Mouse (Mus musculus): ENCODE data around the gene Hlx. TPM values are rescaled to one million over a fixed set of nuclear protein-coding genes. Genes with fewer than 3 reads are reported as not detected.

Hlx gene
- polyA plus RNA-seq, 1 experiment: 18.4 TPM

DNA sequence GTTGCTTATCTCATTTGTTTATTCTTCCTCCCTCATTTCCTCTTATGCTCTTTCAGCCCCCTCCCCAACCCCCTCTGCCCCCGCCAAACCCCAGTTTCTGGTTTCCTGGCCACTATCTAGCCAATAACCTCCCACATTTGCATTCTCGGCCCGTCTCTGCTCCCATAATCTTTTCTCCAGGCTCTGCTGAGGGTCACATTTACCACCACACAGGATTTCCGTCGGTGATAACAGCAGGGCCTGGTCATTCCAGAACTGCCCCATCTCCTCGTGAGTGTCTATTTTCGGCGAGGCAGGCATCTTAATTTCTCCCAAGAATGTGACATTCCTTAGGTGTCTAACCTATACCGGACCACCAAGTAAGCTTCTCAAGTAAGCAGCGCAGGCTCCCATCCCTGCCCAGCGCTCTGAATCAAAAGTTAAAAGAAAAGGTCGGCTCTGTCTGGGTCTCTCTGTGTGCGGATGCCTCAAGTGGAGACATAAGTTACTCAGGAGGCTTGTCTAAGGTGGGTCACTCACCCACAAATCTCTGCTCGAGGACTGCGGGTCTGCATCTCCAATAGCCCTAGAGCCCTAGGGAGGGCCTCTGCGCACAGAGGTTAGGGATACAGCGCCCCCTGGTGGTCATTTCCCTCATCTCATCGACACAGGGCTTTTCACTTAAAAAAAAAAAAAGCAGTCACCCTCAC lies 38.9 kb upstream of the Hlx start:
- Histone ChIP-seq H3K4me1 (ENCODE audit: control insufficient read depth, insufficient read depth, insufficient read length, low read length) (no peaks in the 10 kb centered on the region), H3K27me3 (ENCODE audit: control insufficient read depth, insufficient read depth, low read length) (no peaks in the 10 kb centered on the region), H3K36me3 (ENCODE audit: control insufficient read depth, insufficient read depth, low read length) (no peaks in the 10 kb centered on the region), H3K27ac (ENCODE audit: insufficient read depth, low read depth, low read length) (no peak overlapping the region), H3K4me3 (ENCODE audit: low read depth, low read length) (no peak overlapping the region)
- WGBS: 18% methylated on average over 18 of the region's 18 CpGs
- TF ChIP-seq POLR2A (IDR thresholded peaks at IDR 0.05; ENCODE audit: low read depth, low read length) (no peak), CTCF (IDR thresholded peaks at IDR 0.05; ENCODE audit: extremely low read depth, insufficient read length, insufficient replicate concordance, low read depth, low read length) (peak; percentile 71; the same call in 1 of the 2 replicates)

DNA sequence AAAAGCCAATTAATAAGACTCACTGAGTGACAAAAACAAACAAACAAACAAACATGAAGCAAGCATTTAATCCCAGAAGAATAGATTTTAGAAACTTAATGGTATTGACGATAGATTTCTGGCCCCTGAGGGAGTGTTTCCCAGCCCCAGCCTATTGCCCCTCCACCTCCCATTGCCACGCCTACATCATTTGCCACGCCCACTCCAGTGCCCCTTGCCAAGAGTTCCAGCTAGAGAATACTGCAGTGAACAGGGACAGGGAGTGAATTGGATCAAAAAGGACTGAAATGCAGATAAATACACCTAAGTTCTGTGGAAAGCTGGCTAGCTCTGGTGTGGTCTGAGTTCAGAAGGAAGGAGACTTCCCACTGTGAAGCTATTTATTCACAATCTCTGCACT lies 31.4 kb upstream of the Hlx start:
- WGBS: 27% methylated on average over 3 of the region's 3 CpGs
- no peak for TF ChIP-seq POLR2A (IDR thresholded peaks at IDR 0.05; ENCODE audit: low read depth, low read length)
- TF ChIP-seq CTCF (IDR thresholded peaks at IDR 0.05; ENCODE audit: extremely low read depth, insufficient read length, insufficient replicate concordance, low read depth, low read length): no peak
- H3K27me3 ChIP-seq (ENCODE audit: control insufficient read depth, insufficient read depth, low read length): no peaks in the 10 kb centered on the region
- H3K4me1 ChIP-seq (ENCODE audit: control insufficient read depth, insufficient read depth, insufficient read length, low read length): no peaks in the 10 kb centered on the region
- no peak overlapping the region for H3K4me3 ChIP-seq (ENCODE audit: low read depth, low read length)
- no peak overlapping the region for H3K27ac ChIP-seq (ENCODE audit: insufficient read depth, low read depth, low read length)
- H3K36me3 ChIP-seq (ENCODE audit: control insufficient read depth, insufficient read depth, low read length): no peaks in the 10 kb centered on the region

DNA sequence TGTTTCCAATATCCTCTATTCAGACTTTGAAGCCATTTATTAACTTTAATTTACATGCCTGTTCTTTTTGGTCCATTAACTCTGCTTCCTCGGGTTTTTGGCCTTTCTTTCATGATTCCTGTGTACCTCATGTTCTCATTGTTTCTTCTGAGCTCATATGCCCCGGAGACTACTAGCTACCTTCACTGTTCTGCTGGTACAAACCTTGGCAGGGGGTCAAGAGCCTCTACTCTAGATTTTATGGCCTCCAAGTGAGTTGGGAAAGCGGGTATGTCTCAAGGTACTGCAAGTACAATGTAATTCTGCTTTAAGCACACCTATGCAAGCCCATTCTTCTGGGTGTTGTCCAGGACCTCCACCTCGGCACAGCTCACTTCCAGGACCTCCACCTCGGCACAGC lies 30.5 kb upstream of the Hlx start:
- Histone ChIP-seq H3K4me3 (ENCODE audit: low read depth, low read length) (no peak overlapping the region), H3K36me3 (ENCODE audit: control insufficient read depth, insufficient read depth, low read length) (no peaks in the 10 kb centered on the region), H3K27ac (ENCODE audit: insufficient read depth, low read depth, low read length) (no peak overlapping the region), H3K27me3 (ENCODE audit: control insufficient read depth, insufficient read depth, low read length) (no peaks in the 10 kb centered on the region), H3K4me1 (ENCODE audit: control insufficient read depth, insufficient read depth, insufficient read length, low read length) (no peaks in the 10 kb centered on the region)
- WGBS: 64% methylated on average over 5 of the region's 5 CpGs
- no peak for TF ChIP-seq POLR2A (IDR thresholded peaks at IDR 0.05; ENCODE audit: low read depth, low read length)
- no peak for TF ChIP-seq CTCF (IDR thresholded peaks at IDR 0.05; ENCODE audit: extremely low read depth, insufficient read length, insufficient replicate concordance, low read depth, low read length)

DNA sequence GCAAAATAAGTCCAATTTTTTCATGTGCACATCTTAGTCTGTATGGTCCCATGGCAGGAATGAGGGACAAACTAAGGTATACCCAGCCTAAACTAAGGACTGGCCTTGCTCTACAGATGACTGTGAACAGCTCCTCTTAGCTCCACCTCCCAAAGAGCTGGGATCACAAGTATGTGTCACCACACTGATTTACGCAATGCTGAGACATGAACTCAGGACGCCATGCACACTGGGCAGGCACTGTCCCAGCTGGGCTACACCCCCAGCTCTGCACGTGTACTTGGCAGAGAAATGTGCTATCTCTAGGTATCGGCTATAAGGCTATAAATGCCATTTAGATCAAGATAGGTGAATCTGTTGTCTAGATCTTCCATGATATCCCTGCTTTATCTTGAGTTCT lies 29.6 kb upstream of the Hlx start:
- no peak overlapping the region for H3K27ac ChIP-seq (ENCODE audit: insufficient read depth, low read depth, low read length)
- no peak overlapping the region for H3K4me3 ChIP-seq (ENCODE audit: low read depth, low read length)
- WGBS: 42% methylated on average over 4 of the region's 4 CpGs
- no peak for TF ChIP-seq CTCF (IDR thresholded peaks at IDR 0.05; ENCODE audit: extremely low read depth, insufficient read length, insufficient replicate concordance, low read depth, low read length)
- TF ChIP-seq POLR2A (IDR thresholded peaks at IDR 0.05; ENCODE audit: low read depth, low read length): no peak
- no peaks in the 10 kb centered on the region for H3K4me1 ChIP-seq (ENCODE audit: control insufficient read depth, insufficient read depth, insufficient read length, low read length)
- H3K27me3 ChIP-seq (ENCODE audit: control insufficient read depth, insufficient read depth, low read length): no peaks in the 10 kb centered on the region
- H3K36me3 ChIP-seq (ENCODE audit: control insufficient read depth, insufficient read depth, low read length): no peaks in the 10 kb centered on the region

DNA sequence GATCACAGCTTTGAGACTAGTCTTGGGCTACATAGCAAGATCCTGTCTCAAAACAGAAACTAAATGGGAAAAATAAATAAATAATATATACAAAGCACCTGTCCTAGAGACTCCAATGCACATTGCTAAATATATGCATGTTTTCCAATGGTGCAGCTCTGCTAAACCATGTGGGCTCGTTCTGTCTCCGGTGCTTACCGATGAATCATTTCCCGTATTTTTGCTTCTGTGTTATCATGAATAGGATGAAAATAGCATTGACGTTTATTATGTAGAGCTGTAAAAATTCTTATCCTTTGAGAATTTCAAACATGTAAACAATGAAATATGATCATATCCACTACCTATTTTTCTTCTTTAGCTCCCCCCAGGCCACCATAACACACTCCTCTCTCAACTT lies 20.3 kb upstream of the Hlx start:
- H3K4me3 ChIP-seq (ENCODE audit: low read depth, low read length): no peak overlapping the region
- TF ChIP-seq POLR2A (IDR thresholded peaks at IDR 0.05; ENCODE audit: low read depth, low read length): no peak
- TF ChIP-seq CTCF (IDR thresholded peaks at IDR 0.05; ENCODE audit: extremely low read depth, insufficient read length, insufficient replicate concordance, low read depth, low read length): no peak
- WGBS: 65% methylated on average over 5 of the region's 5 CpGs
- H3K36me3 ChIP-seq (ENCODE audit: control insufficient read depth, insufficient read depth, low read length): no peaks in the 10 kb centered on the region
- no peaks in the 10 kb centered on the region for H3K27me3 ChIP-seq (ENCODE audit: control insufficient read depth, insufficient read depth, low read length)
- H3K27ac ChIP-seq (ENCODE audit: insufficient read depth, low read depth, low read length): no peak overlapping the region
- no peaks in the 10 kb centered on the region for H3K4me1 ChIP-seq (ENCODE audit: control insufficient read depth, insufficient read depth, insufficient read length, low read length)

DNA sequence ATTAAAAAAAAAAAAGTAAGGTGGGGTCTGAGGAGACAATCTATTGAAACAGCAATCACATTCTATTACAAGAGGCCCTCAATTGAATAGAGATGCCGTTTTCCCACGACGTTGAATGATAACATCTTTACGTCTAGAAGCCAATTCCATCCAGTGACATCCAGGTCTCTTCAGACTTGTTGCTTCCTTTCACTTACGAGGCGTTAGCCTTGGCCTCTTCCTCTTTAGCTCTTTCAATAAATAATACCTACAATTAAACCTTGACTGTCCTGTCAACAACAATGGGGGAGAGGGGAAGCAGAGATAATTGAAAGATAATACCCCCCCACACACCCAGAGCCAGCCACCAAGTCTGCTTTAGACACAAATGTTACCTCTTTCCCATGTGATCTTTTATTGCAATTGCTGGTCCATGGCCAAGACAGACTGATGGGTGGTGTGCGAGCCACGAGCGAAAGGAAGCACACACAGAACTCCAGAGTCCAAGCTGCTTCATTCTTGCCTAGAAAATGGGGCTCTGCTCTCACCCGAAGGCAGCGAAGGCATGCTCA lies 17.8 kb upstream of the Hlx start:
- 72% methylated on average over 11 of the region's 11 CpGs for WGBS
- Histone ChIP-seq H3K4me1 (ENCODE audit: control insufficient read depth, insufficient read depth, insufficient read length, low read length) (no peaks in the 10 kb centered on the region), H3K27ac (ENCODE audit: insufficient read depth, low read depth, low read length) (no peak overlapping the region), H3K27me3 (ENCODE audit: control insufficient read depth, insufficient read depth, low read length) (no peaks in the 10 kb centered on the region), H3K4me3 (ENCODE audit: low read depth, low read length) (no peak overlapping the region), H3K36me3 (ENCODE audit: control insufficient read depth, insufficient read depth, low read length) (no peaks in the 10 kb centered on the region)
- TF ChIP-seq CTCF (IDR thresholded peaks at IDR 0.05; ENCODE audit: extremely low read depth, insufficient read length, insufficient replicate concordance, low read depth, low read length) (no peak), POLR2A (IDR thresholded peaks at IDR 0.05; ENCODE audit: low read depth, low read length) (no peak)

GRCm38 (mm10) chr1:184748692-184749152 lies 16.3 kb upstream of the Hlx start:
- Histone ChIP-seq H3K27ac (ENCODE audit: insufficient read depth, low read depth, low read length) (0 out of 2 replicates have a peak overlapping the region, but pooled peaks have one; percentile 9), H3K36me3 (ENCODE audit: control insufficient read depth, insufficient read depth, low read length) (no peaks in the 10 kb centered on the region), H3K4me1 (ENCODE audit: control insufficient read depth, insufficient read depth, insufficient read length, low read length) (no peaks in the 10 kb centered on the region), H3K27me3 (ENCODE audit: control insufficient read depth, insufficient read depth, low read length) (0 out of 2 replicates have a peak, but pooled peaks cover 3% of the 10 kb centered on the region), H3K4me3 (ENCODE audit: low read depth, low read length) (no peak overlapping the region)
- 56% methylated on average over 14 of the region's 14 CpGs for WGBS
- no peak for TF ChIP-seq CTCF (IDR thresholded peaks at IDR 0.05; ENCODE audit: extremely low read depth, insufficient read length, insufficient replicate concordance, low read depth, low read length)
- no peak for TF ChIP-seq POLR2A (IDR thresholded peaks at IDR 0.05; ENCODE audit: low read depth, low read length)

Data from small intestine, adult 2 months (tissue).